ENCODE assay signal across 8 mouse cellular contexts in the genomic region with DNA sequence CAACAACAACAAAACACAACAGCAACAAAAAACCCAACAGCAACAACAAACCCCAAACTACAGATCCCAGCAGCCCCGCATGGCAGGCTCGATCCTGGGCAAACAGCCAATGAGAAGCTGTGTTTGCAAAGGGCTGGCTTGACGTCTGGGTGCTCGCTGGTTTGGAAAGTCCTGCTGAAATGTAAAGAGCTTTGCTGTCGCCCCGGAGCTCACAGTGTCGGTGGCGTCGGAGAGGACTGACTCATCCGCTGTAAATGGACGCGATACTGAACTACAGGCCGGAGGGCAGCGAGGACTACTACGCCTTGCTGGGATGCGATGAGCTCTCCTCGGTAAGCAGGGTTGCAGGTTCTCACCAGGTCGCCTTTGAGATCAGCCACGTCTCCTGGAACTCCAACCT. TPM values are rescaled to one million over a fixed set of nuclear protein-coding genes. Genes with fewer than 3 reads are reported as not detected.
DNase-seq lines count a peak whose midpoint lies in the region; ATAC-seq and TF ChIP-seq lines count a peak whose summit lies in the region.

No protein-coding gene starts in this region.

- H3K4me1 ChIP-seq in brown adipose tissue, adult 24 weeks (ENCODE audit: control insufficient read depth, insufficient read depth, insufficient read length, low read length) = no peaks in the 10 kb centered on the region
- H3K4me1 ChIP-seq in heart, embryonic 13.5 days = peaks cover 10% of the 10 kb centered on the region
- H3K4me1 ChIP-seq in liver, embryonic 11.5 days (replicated peaks; ENCODE audit: control insufficient read depth, insufficient read depth, low read length) = peaks cover 5% of the 10 kb centered on the region; the same call in 1 of the 2 replicates

- peak; percentile 71 for ATAC-seq in erythroid progenitor cell, adult 5-6 weeks (replicated peaks; ENCODE audit: low FRiP score, poor library complexity, severe bottlenecking)
- peak; percentile 71 for ATAC-seq in heart, embryonic 13.5 days (ENCODE audit: extremely low read depth, insufficient number of reproducible peaks, low FRiP score, low TSS enrichment)
- ATAC-seq in liver, embryonic 11.5 days (replicated peaks; ENCODE audit: low FRiP score) = peak; percentile 85

- no peak overlapping the region for H3ac ChIP-seq in myocyte (ENCODE audit: control insufficient read depth, insufficient read length)

- H3K36me3 ChIP-seq in heart, embryonic 13.5 days = no peaks in the 10 kb centered on the region
- no peaks in the 10 kb centered on the region for H3K36me3 ChIP-seq in liver, embryonic 11.5 days (ENCODE audit: control insufficient read depth, insufficient read depth, low read length)
- no peaks in the 10 kb centered on the region for H3K36me3 ChIP-seq in myocyte (ENCODE audit: control insufficient read depth, insufficient read depth)

- peak overlapping the region; percentile 89 for H3K4me2 ChIP-seq in heart, embryonic 13.5 days
- peak overlapping the region; percentile 66 for H3K4me2 ChIP-seq in liver, embryonic 11.5 days
- H3K4me2 ChIP-seq in myocyte (ENCODE audit: low read depth) = peak overlapping the region; percentile 79

- no peaks in the 10 kb centered on the region for H3K79me2 ChIP-seq in myocyte (ENCODE audit: control insufficient read depth, insufficient read depth)

- peak; percentile 87 for DNase-seq in CD4-positive, CD25-positive, alpha-beta regulatory T cell, adult 2 months (ENCODE audit: low read depth, low spot score)
- peak; percentile 91 for DNase-seq in kidney, postnatal 10 days
- peak; percentile 78 for DNase-seq in liver, embryonic 11.5 days (ENCODE audit: low spot score)
- DNase-seq in spleen, postnatal 4 days (ENCODE audit: low spot score in 2 of 2) = peak; percentile 79 to 85

- no peak overlapping the region for H3K27ac ChIP-seq in brown adipose tissue, adult 24 weeks (replicated peaks; ENCODE audit: low read depth, low read length)
- H3K27ac ChIP-seq in heart, embryonic 13.5 days (replicated peaks) = peak overlapping the region; percentile 90
- peak overlapping the region; percentile 77 for H3K27ac ChIP-seq in liver, embryonic 11.5 days (ENCODE audit: low read depth, low read length)

- 0 out of 2 replicates have a peak, but pooled peaks cover 2% of the 10 kb centered on the region for H3K27me3 ChIP-seq in heart, embryonic 13.5 days (replicated peaks)
- no peaks in the 10 kb centered on the region for H3K27me3 ChIP-seq in liver, embryonic 11.5 days (replicated peaks; ENCODE audit: control insufficient read depth, insufficient read depth, low read length)
- no peaks in the 10 kb centered on the region for H3K27me3 ChIP-seq in myocyte (ENCODE audit: control insufficient read depth, insufficient read depth, insufficient read length)

- H3K9me3 ChIP-seq in heart, embryonic 13.5 days = no peaks in the 10 kb centered on the region
- no peaks in the 10 kb centered on the region for H3K9me3 ChIP-seq in liver, embryonic 11.5 days (ENCODE audit: control insufficient read depth, low read length)

- peak overlapping the region; percentile 63 for H3K4me3 ChIP-seq in brown adipose tissue, adult 24 weeks (ENCODE audit: insufficient read depth, low read depth, low read length)
- peak overlapping the region; percentile 72 for H3K4me3 ChIP-seq in heart, embryonic 13.5 days
- peak overlapping the region; percentile 53 for H3K4me3 ChIP-seq in liver, embryonic 11.5 days (ENCODE audit: low read depth, low read length)
- H3K4me3 ChIP-seq in myocyte = peak overlapping the region; percentile 17

- peak overlapping the region; percentile 84 for H3K9ac ChIP-seq in heart, embryonic 13.5 days
- H3K9ac ChIP-seq in liver, embryonic 11.5 days (ENCODE audit: low read depth, low read length) = peak overlapping the region; percentile 57

- peak; percentile 46 for TF ChIP-seq POLR2A in myocyte (IDR thresholded peaks at IDR 0.05; ENCODE audit: insufficient read length, low read depth)

- WGBS in heart, embryonic 13.5 days = under 1% methylated on average over 19 of the region's 19 CpGs
- WGBS in liver, embryonic 11.5 days = 1% methylated on average over 19 of the region's 19 CpGs

TF ChIP-seq in myocyte, 11 proteins besides CTCF, POLR2A, EP300 and RAD21:
- TF ChIP-seq CEBPB (IDR thresholded peaks at IDR 0.05; ENCODE audit: insufficient read depth, poor library complexity, severe bottlenecking) (no peak), MYOG (IDR thresholded peaks at IDR 0.05; ENCODE audit: control insufficient read depth in 1 of 3, insufficient read depth in 1 of 3, insufficient read length in 2 of 3, low read depth in 2 of 3) (no peak), USF1 (IDR thresholded peaks at IDR 0.05; ENCODE audit: low read depth) (no peak), MYOD1 (IDR thresholded peaks at IDR 0.05; ENCODE audit: control insufficient read depth in 1 of 3, insufficient read length in 2 of 3, low read depth in 2 of 3) (no peak), SRF (IDR thresholded peaks at IDR 0.05; ENCODE audit: control insufficient read depth, insufficient read length, low read depth) (no peak), MAX (IDR thresholded peaks at IDR 0.05; ENCODE audit: low read depth) (no peak), TCF12 (IDR thresholded peaks at IDR 0.05; ENCODE audit: insufficient read depth, poor library complexity, severe bottlenecking) (no peak), TCF3 (IDR thresholded peaks at IDR 0.05; ENCODE audit: insufficient read length, low read depth) (no peak), POLR2AphosphoS2 (IDR thresholded peaks at IDR 0.05; ENCODE audit: insufficient read length, low read depth) (no peak), E2F4 (IDR thresholded peaks at IDR 0.05; ENCODE audit: insufficient read depth) (no peak), REST (IDR thresholded peaks at IDR 0.05; ENCODE audit: insufficient read depth, insufficient read length) (no peak)

RNA-seq across cellular contexts. Expression of a gene that starts 4.2 kb away (rescaled TPM):
- 4.6 and 9.2 TPM in 2 replicates for polyA plus RNA-seq in brown adipose tissue, adult 24 weeks (2012; ENCODE audit: insufficient read depth, insufficient read length, missing spikeins)
- 0.36 TPM in 1 of 2 replicates, not detected in the other for total RNA-seq in erythroid progenitor cell, adult 5-6 weeks (2015; ENCODE audit: low replicate concordance)
- 3.3 TPM in 1 of 2 replicates, not detected in the other for total RNA-seq in erythroid progenitor cell, adult 5-6 weeks (2017; ENCODE audit: low replicate concordance)
- polyA plus RNA-seq in heart, embryonic 13.5 days (2015; fragmentation: Nextera tagmentation; extraction: Ambion mirVana) = 8.5 and 10.1 TPM in 2 replicates
- polyA plus RNA-seq in liver, embryonic 11.5 days (2014; fragmentation: Nextera tagmentation; extraction: Ambion mirVana) = 18.7 and 19.5 TPM in 2 replicates
- 2.4 TPM for polyA plus RNA-seq in myocyte (2012; fragmentation: generic; extraction: Trizol)

RNA-seq across cellular contexts. Expression of a gene that starts 4.9 kb away (rescaled TPM):
- polyA plus RNA-seq in brown adipose tissue, adult 24 weeks (2012; ENCODE audit: insufficient read depth, insufficient read length, missing spikeins) = 9.3 TPM in 2 replicates
- total RNA-seq in erythroid progenitor cell, adult 5-6 weeks (2015; ENCODE audit: low replicate concordance) = 39.8 and 41.1 TPM in 2 replicates
- 42.1 and 49.1 TPM in 2 replicates for total RNA-seq in erythroid progenitor cell, adult 5-6 weeks (2017; ENCODE audit: low replicate concordance)
- polyA plus RNA-seq in heart, embryonic 13.5 days (2015; fragmentation: Nextera tagmentation; extraction: Ambion mirVana) = 2.3 and 3.3 TPM in 2 replicates
- polyA plus RNA-seq in liver, embryonic 11.5 days (2014; fragmentation: Nextera tagmentation; extraction: Ambion mirVana) = 7.0 and 7.9 TPM in 2 replicates
- 2.4 TPM for polyA plus RNA-seq in myocyte (2012; fragmentation: generic; extraction: Trizol)

RNA-seq across cellular contexts. Expression of a gene that starts 35.1 kb away (rescaled TPM):
- polyA plus RNA-seq in brown adipose tissue, adult 24 weeks (2012; ENCODE audit: insufficient read depth, insufficient read length, missing spikeins) = not detected in 2 replicates
- total RNA-seq in erythroid progenitor cell, adult 5-6 weeks (2015; ENCODE audit: low replicate concordance) = 14.3 TPM in 1 of 2 replicates, not detected in the other
- total RNA-seq in erythroid progenitor cell, adult 5-6 weeks (2017; ENCODE audit: low replicate concordance) = 5.5 TPM in 1 of 2 replicates, not detected in the other
- not detected in 2 replicates for polyA plus RNA-seq in heart, embryonic 13.5 days (2015; fragmentation: Nextera tagmentation; extraction: Ambion mirVana)
- polyA plus RNA-seq in liver, embryonic 11.5 days (2014; fragmentation: Nextera tagmentation; extraction: Ambion mirVana) = not detected in 2 replicates
- polyA plus RNA-seq in myocyte (2012; fragmentation: generic; extraction: Trizol) = not detected

RNA-seq across cellular contexts. Expression of a gene that starts 43.5 kb away (rescaled TPM):
- not detected in 2 replicates for polyA plus RNA-seq in brown adipose tissue, adult 24 weeks (2012; ENCODE audit: insufficient read depth, insufficient read length, missing spikeins)
- not detected in 2 replicates for total RNA-seq in erythroid progenitor cell, adult 5-6 weeks (2015; ENCODE audit: low replicate concordance)
- 0.51 TPM in 1 of 2 replicates, not detected in the other for total RNA-seq in erythroid progenitor cell, adult 5-6 weeks (2017; ENCODE audit: low replicate concordance)
- polyA plus RNA-seq in heart, embryonic 13.5 days (2015; fragmentation: Nextera tagmentation; extraction: Ambion mirVana) = 18.5 and 21.8 TPM in 2 replicates
- polyA plus RNA-seq in liver, embryonic 11.5 days (2014; fragmentation: Nextera tagmentation; extraction: Ambion mirVana) = 0.30 and 0.40 TPM in 2 replicates
- 0.17 TPM for polyA plus RNA-seq in myocyte (2012; fragmentation: generic; extraction: Trizol)

Comparison
In these comparisons a context has a peak if more than half of its experiments do, and no peak if none do; other contexts are left out.
1. H3K4me3 ChIP-seq: peak in every context shown above with its lines; median percentile 72 in heart, embryonic 13.5 days; 63 in brown adipose tissue, adult 24 weeks; 53 in liver, embryonic 11.5 days; 17 in myocyte.